Mouse (Mus musculus) telencephalon, adult 2 months (tissue): ENCODE measurements at regions not wholly inside any gene's neighbourhood (a gene's known extent, or its start where the extent isn't known, plus 50 kb on each side); places are given as distances from the start of the nearest gene placed in this dataset.

Experiments
- DNase-seq: peaks from one replicate; pipeline ENCODE4 v3.0.0-alpha.2; 2011; ENCODE audit warnings: low read depth, low spot score

GRCm38 (mm10) chr16:27056495-27057269 is 65.2 kb upstream of the Gmnc start:
- DNase-seq = no peak

GRCm38 (mm10) chr16:27044461-27044860 is 53.0 kb upstream of the Gmnc start:
- peak; percentile 3 for DNase-seq
